Mouse (Mus musculus) MEL (cell line): Measurements from ENCODE around the gene Zdhhc14.

ENCODE experiments used
- CTCF ChIP-seq, 3 experiments: IDR thresholded peaks in 2 of 3; conservative IDR thresholded peaks in 1 of 3; 2 replicates each; pipeline ENCODE4 v1.5.1; 2011 to 2012; ENCODE audit warnings: low read length in 3 of 3, low read depth in 2 of 3, mild to moderate bottlenecking in 2 of 3, improper control_type of control experiment in 1 of 3, inconsistent platforms in 1 of 3, mixed read lengths in 1 of 3, moderate library complexity in 1 of 3; ENCODE audit not compliant: control insufficient read depth in 1 of 3, insufficient read depth in 1 of 3, poor library complexity in 1 of 3, severe bottlenecking in 1 of 3
- EP300 ChIP-seq, 2 experiments: IDR thresholded peaks; 2 replicates each; pipeline ENCODE4 v1.6.1; 2011; ENCODE audit warnings: improper control_type of control experiment in 2 of 2, low read length in 2 of 2, low read depth in 1 of 2, mild to moderate bottlenecking in 1 of 2
- GABPA ChIP-seq: IDR thresholded peaks from 2 replicates; pipeline ENCODE4 v1.6.1; 2012; ENCODE audit warnings: low read depth, mild to moderate bottlenecking, inconsistent platforms, low read length, improper control_type of control experiment, moderate library complexity
- GATA1 ChIP-seq: IDR thresholded peaks from 2 replicates; pipeline ENCODE4 v1.6.1; 2011; ENCODE audit warnings: low read depth, low read length, improper control_type of control experiment
- MYC ChIP-seq: IDR thresholded peaks from 2 replicates; pipeline ENCODE4 v1.6.1; 2011; ENCODE audit warnings: low read depth, mild to moderate bottlenecking, low read length, improper control_type of control experiment, moderate library complexity
- POLR2A ChIP-seq, 2 experiments: IDR thresholded peaks; 2 replicates each; pipeline ENCODE4 v1.6.1; 2011 to 2012; ENCODE audit warnings: low read length in 2 of 2, mild to moderate bottlenecking in 2 of 2, control low read depth in 1 of 2, improper control_type of control experiment in 1 of 2, low read depth in 1 of 2, moderate library complexity in 1 of 2; ENCODE audit not compliant: control insufficient read depth in 1 of 2, insufficient read depth in 1 of 2, poor library complexity in 1 of 2
- TAL1 ChIP-seq: IDR thresholded peaks from 2 replicates; pipeline ENCODE4 v1.6.1; 2012; ENCODE audit warnings: mild to moderate bottlenecking, inconsistent platforms, low read length, moderate library complexity, mixed read lengths
- TCF12 ChIP-seq: IDR thresholded peaks from 2 replicates; pipeline ENCODE4 v1.6.1; 2014; ENCODE audit warnings: low read depth, mild to moderate bottlenecking, inconsistent platforms, low read length, improper control_type of control experiment, moderate library complexity
- USF2 ChIP-seq, 2 experiments: IDR thresholded peaks; 2 replicates each; pipeline ENCODE4 v1.6.1; 2011 to 2012; ENCODE audit warnings: improper control_type of control experiment in 2 of 2, low read length in 2 of 2, borderline replicate concordance in 1 of 2, inconsistent platforms in 1 of 2, low read depth in 1 of 2, mild to moderate bottlenecking in 1 of 2; ENCODE audit not compliant: insufficient read depth in 1 of 2

DNA sequence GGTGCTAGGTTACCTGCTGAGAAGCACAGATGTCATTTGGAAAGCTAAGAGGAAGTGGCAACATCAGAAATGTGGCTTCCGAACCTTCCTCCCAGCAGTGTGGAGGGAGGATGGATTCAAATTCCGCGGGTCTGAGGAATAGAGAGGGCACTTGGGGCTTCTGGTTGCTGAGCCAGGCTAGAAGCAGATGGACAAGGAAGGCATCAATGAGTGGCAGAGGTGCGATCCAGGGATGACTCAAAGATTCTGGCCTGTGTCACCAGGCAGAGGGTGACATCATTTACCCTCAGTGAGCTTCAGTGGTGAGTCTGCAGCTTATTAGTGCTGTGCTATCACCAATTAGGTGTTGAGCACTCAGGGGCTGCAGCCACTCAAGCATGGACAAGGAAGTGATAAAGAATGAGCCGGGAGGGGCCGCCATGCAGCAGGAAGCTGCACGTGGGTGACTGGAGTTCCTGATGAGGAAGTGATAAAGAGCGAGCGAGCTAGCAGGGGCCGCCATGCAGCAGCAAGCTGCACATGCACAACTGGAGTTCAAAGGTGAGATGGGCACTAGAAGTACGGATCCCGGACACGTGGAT lies 306.0 kb downstream of the Zdhhc14 start:
- TF ChIP-seq EP300 (IDR thresholded peaks at IDR 0.05; ENCODE audit: low read depth in 1 of 2, low read length in 2 of 2) (peak; percentile 80 to 84), USF2 (IDR thresholded peaks at IDR 0.05; ENCODE audit: borderline replicate concordance in 1 of 2, insufficient read depth in 1 of 2, low read depth in 1 of 2, low read length in 2 of 2) (no peak), POLR2A (IDR thresholded peaks at IDR 0.05; ENCODE audit: control insufficient read depth in 1 of 2, insufficient read depth in 1 of 2, low read depth in 1 of 2, low read length in 2 of 2, poor library complexity in 1 of 2) (peak; percentile 61 to 93; a peak in 3 of 4 replicates), TAL1 (peak; percentile 70), GABPA (no peak), GATA1 (peak; percentile 86), CTCF (IDR thresholded peaks at IDR 0.05 in 2 of 3, conservative IDR thresholded peaks at IDR 0.05 in 1 of 3; ENCODE audit: control insufficient read depth in 1 of 3, insufficient read depth in 1 of 3, low read depth in 2 of 3, low read length in 3 of 3, poor library complexity in 1 of 3, severe bottlenecking in 1 of 3) (no peak), TCF12 (peak; percentile 81), MYC (peak; percentile 99)
